Mouse (Mus musculus) T-helper 1 cell (primary cell): Measurements from ENCODE around the gene Eomes.

Source experiments
- in situ Hi-C: fragments of 300-600 bp; cut with MboI, MseI; formaldehyde crosslinking; loops from one replicate; pipeline ENCODE4 v1.15.1; 2025; ENCODE audit warnings: high pct_unique_total_duplicates

Gene Eomes

GRCm38 (mm10) chr9:118477961-118478360, at the start of gene Eomes:
Gene Eomes (plus strand): TSS chr9:118478212.
- in situ Hi-C loops: loop anchor here (5.0 kb wide), 1 partner anchor 116 kb away; no protein-coding TSS in a partner anchor

GRCm38 (mm10) chr9:118444809-118445208, 33.2 kb upstream of the Eomes start:
- in situ Hi-C loops: no loop called here

DNA sequence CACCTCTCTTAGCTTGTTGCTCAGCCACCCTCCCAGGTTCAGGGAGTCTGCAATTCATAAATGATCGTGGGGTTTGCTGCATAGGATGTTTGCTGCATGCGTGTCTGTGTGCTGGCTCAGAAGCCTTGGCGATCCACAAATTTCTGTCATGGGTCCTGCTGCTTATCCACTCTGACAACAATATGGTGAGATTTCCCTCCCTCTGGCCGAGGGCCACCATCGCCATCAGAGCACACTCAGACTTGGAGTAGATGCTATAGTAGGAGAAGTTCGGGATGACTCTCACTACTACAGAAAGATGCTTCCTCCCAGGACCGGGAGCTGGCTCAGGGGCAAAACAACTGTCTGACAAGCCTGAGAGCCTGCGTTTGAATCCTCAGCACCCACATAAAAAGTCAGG, 28.7 kb upstream of the Eomes start:
- in situ Hi-C loops: no loop called here

- in situ Hi-C loops: no loop called here
Measured at GRCm38 (mm10) chr9:118453427-118453826, 24.6 kb upstream of the Eomes start.

DNA sequence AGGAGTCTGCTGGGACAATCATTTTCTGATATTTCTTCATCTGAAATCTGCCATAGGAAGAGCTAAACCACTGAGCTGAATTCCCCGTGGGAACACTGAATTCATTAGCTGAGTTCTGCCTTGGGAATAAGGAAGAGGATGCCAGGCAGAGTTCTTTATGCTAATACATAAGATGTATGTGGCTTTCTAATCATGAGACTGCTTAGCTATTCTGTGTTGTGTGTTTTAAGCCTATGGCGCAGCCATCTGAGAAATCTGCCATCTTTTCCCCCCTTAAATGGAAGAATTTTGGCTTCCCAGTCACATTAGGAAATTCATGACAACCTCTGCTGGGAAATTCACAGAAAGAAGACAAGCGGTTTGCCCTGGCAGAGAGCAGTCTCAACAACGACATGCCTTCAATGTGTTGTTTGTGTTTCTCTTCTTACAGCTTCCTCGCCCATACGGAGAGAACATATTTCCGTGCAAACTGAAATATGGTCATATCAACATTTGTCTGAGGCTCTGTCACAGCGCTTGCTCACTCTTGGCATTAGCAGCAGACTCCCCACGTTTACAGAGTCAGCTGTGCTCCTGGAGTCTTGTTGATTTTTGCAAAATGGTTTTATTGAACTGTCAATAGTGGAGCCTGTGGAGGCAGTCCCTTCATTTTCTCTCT, 22.7 kb upstream of the Eomes start:
- in situ Hi-C loops: no loop called here

DNA sequence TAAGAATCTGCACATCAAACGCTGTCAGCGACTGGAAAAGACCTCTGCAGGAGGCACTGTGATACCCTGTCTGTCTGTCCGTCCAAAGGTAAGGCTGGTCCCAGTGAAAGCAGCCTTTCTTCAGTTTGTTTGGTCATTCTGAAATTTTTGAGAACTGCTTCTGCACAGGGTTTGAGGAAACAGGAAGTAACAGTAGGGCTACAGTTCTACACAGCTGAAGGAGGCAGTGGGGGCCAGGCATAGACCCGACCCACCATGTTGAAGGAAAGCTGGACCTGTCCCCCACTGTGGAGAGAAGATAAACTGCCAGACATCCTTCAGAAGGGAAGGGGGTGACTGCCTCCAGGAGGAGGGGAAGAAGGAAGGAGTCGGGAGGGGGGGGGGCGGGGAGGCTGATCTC, 21.6 kb upstream of the Eomes start:
- in situ Hi-C loops: no loop called here

- in situ Hi-C loops: no loop called here
Measured at GRCm38 (mm10) chr9:118458039-118458438, 20.0 kb upstream of the Eomes start.

GRCm38 (mm10) chr9:118464031-118464430, 14.0 kb upstream of the Eomes start:
- in situ Hi-C loops: no loop called here

DNA sequence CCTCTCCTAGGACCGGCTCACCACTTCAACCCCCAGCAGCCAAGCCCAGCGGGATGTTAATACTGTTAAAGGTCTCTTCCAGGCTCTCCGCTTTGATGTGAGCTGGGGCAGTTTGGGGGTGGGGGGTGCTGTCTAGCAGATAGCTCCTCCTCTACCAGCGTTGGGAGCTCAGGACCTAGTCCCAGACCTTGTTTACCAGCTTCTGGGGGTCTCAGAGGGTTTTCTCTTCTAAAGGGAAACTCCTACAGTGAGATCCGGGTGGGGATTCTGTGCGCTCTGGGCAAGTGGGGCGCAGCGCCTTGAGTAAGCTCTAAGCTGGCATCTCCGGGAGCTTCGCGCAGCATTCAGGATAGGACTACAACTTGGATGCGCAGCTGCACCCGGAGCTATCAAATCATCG, 9.7 kb upstream of the Eomes start:
- in situ Hi-C loops: no loop called here

- in situ Hi-C loops: no loop called here
Measured at GRCm38 (mm10) chr9:118469272-118469671, 8.7 kb upstream of the Eomes start.

DNA sequence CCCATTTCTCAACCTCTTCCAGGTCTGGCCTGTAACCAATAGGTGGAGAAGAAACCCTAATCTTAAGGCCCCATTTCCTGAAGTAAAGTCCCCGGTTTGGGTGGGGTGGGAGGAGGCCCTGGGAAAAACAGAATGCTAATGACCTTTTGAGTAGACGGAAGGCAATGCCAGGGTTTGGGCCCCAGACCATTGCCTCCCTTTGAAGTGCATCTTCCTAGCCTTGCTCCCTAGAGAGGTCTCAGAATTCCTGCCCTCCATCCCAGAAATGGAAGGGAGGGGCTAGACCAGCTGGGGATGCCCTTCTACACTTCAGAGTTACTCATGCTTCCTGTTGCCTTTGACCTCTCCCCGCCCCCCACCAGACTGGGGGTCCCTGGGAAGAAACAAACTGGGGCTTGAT, 6.7 kb upstream of the Eomes start:
- in situ Hi-C loops: no loop called here

- in situ Hi-C loops: loop anchor here (5.0 kb wide), 1 partner anchor 114 kb away; no protein-coding TSS in a partner anchor
Measured at GRCm38 (mm10) chr9:118476211-118476765, 1.7 kb upstream of the Eomes start.

DNA sequence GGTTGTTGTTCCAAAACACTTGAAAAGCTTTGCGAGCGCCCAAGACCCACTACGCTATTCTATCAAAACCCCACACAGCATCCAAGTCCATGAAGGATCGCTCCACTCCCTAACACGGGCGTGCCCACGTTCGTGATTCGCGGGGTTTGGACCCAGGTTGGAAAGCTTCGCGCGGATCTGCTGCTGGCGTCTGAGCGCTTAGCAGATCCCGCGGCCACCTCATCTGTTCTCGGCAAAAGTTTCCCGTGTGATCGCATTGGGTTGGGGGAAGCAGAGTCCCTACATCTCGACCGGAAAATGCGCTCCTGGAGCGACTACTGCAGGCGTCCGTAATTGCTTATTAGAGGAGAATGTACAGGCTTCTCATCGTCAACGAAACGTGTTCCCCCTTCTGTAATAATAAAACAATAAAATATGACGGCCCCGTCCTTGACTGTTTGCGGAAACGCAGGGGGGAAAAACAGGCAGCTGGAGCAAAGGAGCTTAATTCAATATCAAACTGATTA, 1.2 kb upstream of the Eomes start:
- in situ Hi-C loops: loop anchor here (5.0 kb wide), 1 partner anchor 115 kb away; no protein-coding TSS in a partner anchor

- in situ Hi-C loops: loop anchor here (5.0 kb wide), 1 partner anchor 115 kb away; no protein-coding TSS in a partner anchor
Measured at GRCm38 (mm10) chr9:118477281-118477931, 606 bp upstream of the Eomes start.

DNA sequence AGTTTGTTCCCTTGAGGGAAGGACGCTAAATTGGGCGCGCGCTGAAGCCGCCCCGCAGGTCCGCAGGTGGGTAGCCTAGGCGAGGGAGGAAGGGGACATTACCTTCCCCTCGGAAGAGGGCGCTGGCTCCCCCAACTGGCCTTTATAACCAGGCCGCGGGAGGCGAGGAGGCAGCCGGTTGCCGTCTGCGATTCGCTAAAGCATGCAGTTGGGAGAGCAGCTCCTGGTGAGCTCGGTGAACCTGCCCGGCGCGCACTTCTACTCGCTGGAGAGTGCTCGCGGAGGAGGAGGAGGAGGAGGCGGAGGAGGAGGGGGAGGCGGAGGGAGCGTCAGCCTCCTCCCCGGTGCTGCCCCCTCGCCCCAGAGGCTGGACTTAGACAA, 436 bp downstream of the Eomes start:
- in situ Hi-C loops: loop anchor here (5.0 kb wide), 1 partner anchor 116 kb away; no protein-coding TSS in a partner anchor

DNA sequence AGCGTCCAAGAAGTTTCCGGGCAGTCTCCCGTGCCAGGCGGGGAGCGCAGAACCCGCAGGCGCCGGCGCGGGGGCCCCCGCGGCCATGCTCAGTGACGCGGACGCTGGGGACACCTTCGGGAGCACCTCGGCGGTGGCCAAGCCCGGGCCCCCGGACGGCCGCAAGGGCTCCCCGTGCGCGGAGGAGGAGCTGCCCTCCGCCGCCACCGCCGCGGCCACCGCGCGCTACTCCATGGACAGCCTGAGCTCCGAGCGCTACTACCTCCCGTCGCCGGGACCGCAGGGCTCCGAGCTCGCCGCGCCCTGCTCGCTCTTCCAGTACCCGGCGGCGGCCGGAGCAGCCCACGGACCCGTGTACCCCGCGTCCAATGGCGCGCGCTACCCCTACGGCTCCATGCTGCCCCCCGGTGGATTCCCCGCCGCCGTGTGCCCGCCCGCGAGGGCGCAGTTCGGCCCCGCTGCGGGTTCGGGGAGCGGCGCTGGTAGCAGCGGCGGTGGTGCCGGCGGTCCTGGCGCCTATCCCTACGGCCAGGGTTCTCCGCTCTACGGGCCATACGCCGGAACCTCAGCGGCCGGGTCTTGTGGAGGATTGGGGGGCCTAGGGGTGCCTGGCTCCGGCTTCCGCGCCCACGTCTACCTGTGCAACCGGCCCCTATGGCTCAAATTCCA, 961 bp downstream of the Eomes start:
- in situ Hi-C loops: loop anchor here (5.0 kb wide), 1 partner anchor 117 kb away; no protein-coding TSS in a partner anchor

- in situ Hi-C loops: loop anchor here (5.0 to 10.0 kb wide), 2 partner anchors 117 to 315 kb away; no protein-coding TSS in a partner anchor
Measured at GRCm38 (mm10) chr9:118479508-118480291, 1.7 kb downstream of the Eomes start.

DNA sequence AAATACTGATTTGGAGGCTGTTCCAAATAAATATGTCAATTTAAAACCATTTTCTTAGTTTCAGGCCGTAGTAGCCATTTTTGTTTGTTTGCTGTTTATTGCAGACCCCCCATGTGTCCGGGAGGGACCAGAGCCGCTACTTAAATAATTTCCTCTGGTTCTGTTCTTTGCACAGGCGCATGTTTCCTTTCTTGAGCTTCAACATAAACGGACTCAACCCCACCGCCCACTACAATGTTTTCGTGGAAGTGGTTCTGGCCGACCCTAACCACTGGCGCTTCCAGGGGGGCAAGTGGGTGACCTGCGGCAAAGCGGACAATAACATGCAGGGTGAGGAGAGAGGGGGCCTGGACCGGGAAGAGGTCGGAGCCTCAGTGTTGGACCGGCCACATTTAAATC, 2.3 kb downstream of the Eomes start:
- in situ Hi-C loops: loop anchor here (10.0 kb wide), 1 partner anchor 315 kb away; no protein-coding TSS in a partner anchor

DNA sequence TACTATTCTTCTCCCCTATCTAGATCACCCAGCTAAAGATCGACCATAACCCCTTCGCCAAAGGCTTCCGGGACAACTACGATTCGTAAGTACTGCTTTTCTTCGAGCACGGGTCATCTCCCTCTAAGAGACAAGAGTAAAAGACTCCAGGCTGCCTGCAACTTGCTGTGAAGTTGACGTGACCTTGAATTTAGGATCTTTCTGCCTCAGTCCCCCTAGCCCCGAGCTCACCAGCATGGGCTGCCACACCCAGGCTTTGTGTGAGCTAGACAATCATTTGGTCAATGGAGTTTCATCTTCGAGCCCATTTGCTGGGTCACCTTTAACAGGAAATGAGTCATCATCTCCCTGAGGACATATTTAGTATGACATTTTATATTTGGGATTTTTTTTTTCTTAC, 4.2 kb downstream of the Eomes start:
- in situ Hi-C loops: loop anchor here (10.0 kb wide), 1 partner anchor 317 kb away; no protein-coding TSS in a partner anchor

GRCm38 (mm10) chr9:118486361-118487095, 8.5 kb downstream of the Eomes start:
- in situ Hi-C loops: loop anchor here (10.0 kb wide), 1 partner anchor 322 kb away; no protein-coding TSS in a partner anchor
